Mouse (Mus musculus) left cerebral cortex, postnatal 36 days (tissue): ENCODE measurements around the gene Slco1a6. TPM values are rescaled to one million over a fixed set of nuclear protein-coding genes. Genes with fewer than 3 reads are reported as not detected.

Source experiments
- DNase-seq, 2 experiments: peaks; one replicate each; pipeline ENCODE4 v3.0.0; 2021 to 2022; ENCODE audit warnings: low spot score in 2 of 2, mixed read lengths in 1 of 2
- intact Hi-C: fragments of 180-260 bp; cut with DNase I; formaldehyde crosslinking; loops from one replicate; pipeline ENCODE4 v1.15.1; 2025
- total RNA-seq, 2 experiments: library from RNA; stranded (reverse); gene quantifications; 2 replicates each; pipeline ENCODE4 v1.2.3; 2021

Gene Slco1a6
- total RNA-seq, 2 experiments from 2014 or later = 1.4 TPM; not detected in 1

DNA sequence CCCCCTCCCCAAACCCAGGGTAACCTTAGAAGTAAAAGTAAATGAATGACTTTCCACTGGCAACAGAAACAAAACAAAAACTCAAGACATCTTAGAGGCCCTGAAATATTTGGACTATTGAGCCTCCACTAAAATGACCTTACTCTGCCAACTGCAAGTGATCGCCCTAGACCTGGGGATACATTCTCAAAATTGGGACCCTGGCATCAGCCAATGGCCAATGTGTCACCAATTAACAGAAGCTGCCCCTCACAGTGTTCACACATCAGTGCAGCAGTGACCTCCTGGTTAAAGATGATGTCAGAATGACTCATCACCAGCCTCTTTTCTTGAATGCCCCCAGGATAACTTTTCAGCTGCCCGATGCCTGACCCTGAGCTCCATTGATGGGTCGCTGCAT is 166.4 kb downstream of the Slco1a6 start:
- intact Hi-C loops = loop anchor here (10.0 kb wide), 1 partner anchor 557 kb away; no protein-coding TSS in a partner anchor
- DNase-seq = no peak

DNA sequence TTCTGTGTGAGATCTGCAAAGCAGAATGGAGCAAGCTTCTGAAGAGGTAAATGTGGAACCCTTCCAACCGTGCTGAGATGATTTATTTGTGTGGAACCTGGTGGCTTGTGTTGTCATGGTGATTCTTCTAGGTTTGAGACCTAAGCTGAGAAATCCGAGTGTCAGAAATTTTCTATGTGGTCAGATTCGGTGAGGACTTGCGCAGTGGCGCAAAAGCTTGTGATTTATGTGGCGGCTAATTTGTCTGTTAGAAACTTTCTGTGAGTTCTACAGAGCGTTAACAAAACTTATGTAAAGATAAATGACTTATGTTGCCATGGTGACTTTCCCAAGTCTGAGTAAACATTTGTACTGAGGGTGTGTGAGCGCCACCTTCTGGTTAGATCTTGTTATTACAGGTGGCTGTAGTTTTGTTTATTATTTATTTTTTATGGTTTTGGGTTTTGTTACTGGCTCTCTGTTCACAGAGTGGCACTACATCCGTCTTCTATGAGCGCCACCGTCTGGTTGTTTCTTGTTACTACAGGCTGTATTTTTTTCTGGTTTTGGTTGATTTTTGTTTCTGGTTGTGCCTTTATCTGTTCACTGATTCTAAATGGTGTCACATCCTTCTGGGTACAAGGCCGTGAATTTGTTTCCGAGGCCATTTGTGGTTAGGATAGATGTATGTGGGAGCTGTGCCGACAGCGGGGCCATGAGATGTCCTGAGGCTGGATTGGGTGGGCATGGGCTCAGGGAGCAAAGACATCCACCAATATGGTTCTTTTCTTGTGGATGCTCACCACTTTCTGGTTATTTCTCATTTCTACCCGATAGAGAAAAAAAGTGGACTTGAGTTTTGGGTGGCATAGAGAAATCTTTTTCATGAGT is 167.8 kb downstream of the Slco1a6 start:
- peak; percentile 10 to 19 for DNase-seq
- intact Hi-C loops = loop anchor here (10.0 kb wide), 1 partner anchor 556 kb away; no protein-coding TSS in a partner anchor

DNA sequence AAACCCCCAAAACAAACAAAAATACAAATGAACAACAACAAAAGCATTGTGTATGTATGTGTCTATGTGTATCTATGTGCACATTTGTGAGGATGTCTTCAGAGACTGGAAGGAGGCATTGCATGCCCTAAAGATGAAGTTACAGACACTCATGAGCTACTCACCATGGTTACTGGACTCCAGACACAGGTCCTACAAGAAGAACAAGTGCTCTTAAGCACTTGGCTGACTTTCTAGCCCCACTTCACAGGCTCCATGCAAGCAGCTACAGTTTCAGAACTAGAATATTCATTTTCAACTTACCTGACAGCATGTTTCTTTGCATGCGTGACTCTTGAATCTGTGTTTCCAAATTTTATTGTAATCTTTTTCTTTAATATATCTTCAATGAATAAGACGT is 172.6 kb downstream of the Slco1a6 start:
- intact Hi-C loops = loop anchor here (10.0 kb wide), 1 partner anchor 181 kb away; the partner anchor contains the start of gene Slco1a4
- DNase-seq = no peak

Other genes with a start within 250 kb of the Slco1a6 start
- gene Gm6614, start 197.1 kb downstream of the Slco1a6 start, total RNA-seq = not detected
- not detected for gene Iapp, start 89.9 kb upstream of the Slco1a6 start, total RNA-seq
- gene Slco1a5, start 114.5 kb upstream of the Slco1a6 start, total RNA-seq = under 1 TPM in 1 of 2 experiments, not detected in 1; 0.16 TPM
- gene Pyroxd1, start 137.1 kb upstream of the Slco1a6 start, total RNA-seq = 10 to 100 TPM; 11.6 to 13.2 TPM
- gene Recql, start 178.6 kb upstream of the Slco1a6 start, total RNA-seq = 10 to 100 TPM; 26.0 to 27.3 TPM
- gene Golt1b, start 178.7 kb upstream of the Slco1a6 start, total RNA-seq = 10 to 100 TPM; 33.1 to 34.1 TPM
- 1 to 10 TPM in 1 of 2 experiments, under 1 TPM in 1; 0.96 to 1.3 TPM for gene Spx, start 204.9 kb upstream of the Slco1a6 start, total RNA-seq